Mouse (Mus musculus) cerebellum, adult 2 months (tissue): ENCODE data around the gene Oard1. TPM values are rescaled to one million over a fixed set of nuclear protein-coding genes. Genes with fewer than 3 reads are reported as not detected.

Experiments used
- DNase-seq, 2 experiments: peaks; one replicate each; pipeline ENCODE4 v3.0.0; 2021
- H3K27ac ChIP-seq: fragments of 200-500 bp; 2 replicates; pipeline ENCODE4 v1.5.1; 2012; ENCODE audit warnings: low read length, control low read depth, inconsistent platforms; ENCODE audit not compliant: insufficient read depth
- H3K27me3 ChIP-seq: fragments of 200-500 bp; 2 replicates; pipeline ENCODE4 v1.6.1; 2012; ENCODE audit warnings: inconsistent platforms, mild to moderate bottlenecking, low read length, moderate library complexity; ENCODE audit not compliant: control insufficient read depth, insufficient read depth
- H3K4me1 ChIP-seq: fragments of 200-500 bp; 2 replicates; pipeline ENCODE4 v1.6.1; 2011; ENCODE audit warnings: low read length; ENCODE audit not compliant: control insufficient read depth, insufficient read depth
- H3K4me3 ChIP-seq: fragments of 200-500 bp; replicated peaks from 2 replicates; pipeline ENCODE3; 2011; ENCODE audit warnings: mild to moderate bottlenecking, low read depth, low read length, control low read depth; ENCODE audit not compliant: insufficient read depth
- CTCF ChIP-seq: fragments of 200-500 bp; IDR thresholded peaks from 2 replicates; pipeline ENCODE4 v1.5.1; 2011; ENCODE audit warnings: low read depth, mild to moderate bottlenecking, control low read depth, low read length, moderate library complexity, borderline replicate concordance; ENCODE audit not compliant: insufficient read depth
- POLR2A ChIP-seq: fragments of 200-500 bp; IDR thresholded peaks from 2 replicates; pipeline ENCODE4 v1.6.1; 2011; ENCODE audit warnings: low read length, control low read depth, borderline replicate concordance; ENCODE audit not compliant: insufficient read depth
- WGBS: fragments of 180-500 bp; shearing (Covaris S2); methylation state at CpG from one replicate; pipeline ENCODE4 v1.1.7; 2018; 5-methylcytosine and 5-hydroxymethylcytosine counted together
- polyA plus RNA-seq: library from polyadenylated mRNA; depleted of rRNA; stranded (reverse); fragments of >200 nt; gene quantifications from 2 replicates; pipeline ENCODE4 v1.2.3, GENCODE M21; 2012; rRNA removed

Oard1 gene
- polyA plus RNA-seq, 1 experiment, result 27.4 TPM

DNA sequence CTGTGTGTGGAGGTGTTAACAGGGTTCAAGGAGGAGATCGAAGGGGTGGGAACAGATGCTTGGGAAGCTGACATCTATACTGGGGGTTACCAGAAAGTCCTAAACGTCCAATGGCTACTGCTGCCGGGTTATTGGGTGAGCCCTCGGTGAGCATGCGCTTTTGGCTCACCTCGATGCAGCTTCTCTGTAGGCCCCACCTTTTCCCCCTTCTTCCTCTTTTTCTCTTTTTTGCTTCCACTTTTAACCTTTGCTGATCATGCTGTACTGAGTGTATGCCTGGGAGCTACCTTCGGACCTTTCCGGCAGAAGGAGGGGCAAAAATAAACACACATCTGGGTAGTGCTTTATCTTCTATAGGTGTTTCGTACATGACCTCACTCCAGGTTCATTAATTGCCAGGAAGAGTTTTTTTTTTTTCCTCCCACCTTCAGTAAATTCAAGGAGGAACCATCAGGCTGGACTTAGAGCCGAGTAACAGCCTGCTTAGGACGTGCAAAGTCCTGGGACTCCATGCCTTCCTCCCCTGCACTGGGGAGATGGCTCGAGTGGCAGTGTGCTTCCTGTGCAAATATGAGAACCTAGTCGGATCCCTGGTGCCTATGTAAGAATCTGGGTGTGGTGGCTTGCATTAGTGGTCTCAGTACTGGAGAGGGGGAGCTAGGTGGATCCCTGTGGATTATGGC lies 48.3 kb downstream of the Oard1 start:
- WGBS, result 87% methylated on average over 13 of the region's 13 CpGs
- no peak for DNase-seq
- Histone ChIP-seq H3K27me3 (no peaks in the 10 kb centered on the region), H3K27ac (no peak overlapping the region), H3K4me1 (no peaks in the 10 kb centered on the region), H3K4me3 (no peak overlapping the region)
- no peak for TF ChIP-seq CTCF
- no peak for TF ChIP-seq POLR2A

DNA sequence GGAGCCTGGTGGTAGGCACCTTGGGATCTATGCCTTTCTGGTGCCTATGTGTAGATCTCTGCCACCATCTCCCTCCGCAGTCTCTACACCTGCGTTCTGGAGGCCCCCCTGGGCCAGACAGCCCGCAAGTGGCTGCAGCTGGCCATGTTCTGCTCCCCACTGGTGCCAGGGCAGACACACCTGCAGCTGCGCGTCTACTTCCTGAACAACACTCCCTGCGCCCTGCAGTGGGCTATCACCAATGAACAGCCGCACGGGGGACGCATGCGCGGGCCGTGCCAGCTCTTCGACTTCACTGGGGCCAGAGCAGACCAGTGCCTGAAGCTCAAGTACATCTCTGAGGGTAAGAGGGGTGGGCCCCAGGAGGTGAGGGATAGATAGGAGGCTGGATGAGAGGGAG lies 52.3 kb downstream of the Oard1 start:
- Histone ChIP-seq H3K27ac (no peak overlapping the region), H3K27me3 (no peaks in the 10 kb centered on the region), H3K4me3 (no peak overlapping the region), H3K4me1 (no peaks in the 10 kb centered on the region)
- TF ChIP-seq POLR2A (no peak), CTCF (no peak)
- no peak for DNase-seq
- WGBS, result 92% methylated on average over 13 of the region's 13 CpGs

- WGBS, result 95% methylated on average over 4 of the region's 4 CpGs
Measured at GRCm38 (mm10) chr17:48463391-48463790, 53.6 kb downstream of the Oard1 start.

More at GRCm38 (mm10) chr17:48463391-48463790, 53.6 kb downstream of the Oard1 start:
- TF ChIP-seq CTCF (no peak), POLR2A (no peak)
- no peak for DNase-seq
- no peaks in the 10 kb centered on the region; the same call in 1 of the 2 replicates for H3K4me1 ChIP-seq
- H3K27me3 ChIP-seq, result no peaks in the 10 kb centered on the region
- H3K27ac ChIP-seq, result no peak overlapping the region
- H3K4me3 ChIP-seq, result no peak overlapping the region

Other genes with a start within 250 kb of the Oard1 start
- 0.07 TPM in 1 of 2 replicates, not detected in the other for gene A530064D06Rik, start 242.7 kb upstream of the Oard1 start, polyA plus RNA-seq
- gene Trem1, start 177.2 kb upstream of the Oard1 start, polyA plus RNA-seq, result 0.03 and 0.05 TPM in 2 replicates
- not detected in 2 replicates for gene Trem3, start 162.2 kb upstream of the Oard1 start, polyA plus RNA-seq
- 0.21 TPM in 1 of 2 replicates, not detected in the other for gene Treml4, start 145.7 kb upstream of the Oard1 start, polyA plus RNA-seq
- 0.25 TPM in 2 replicates for gene Treml2, start 110.5 kb upstream of the Oard1 start, polyA plus RNA-seq
- gene B430306N03Rik, start 93.9 kb upstream of the Oard1 start, polyA plus RNA-seq, result 0.02 and 0.11 TPM in 2 replicates
- 8.6 and 12.2 TPM in 2 replicates for gene Trem2, start 63.6 kb upstream of the Oard1 start, polyA plus RNA-seq
- 0.11 and 0.27 TPM in 2 replicates for gene Treml1, start 50.1 kb upstream of the Oard1 start, polyA plus RNA-seq
- gene Nfya, start 108 bp upstream of the Oard1 start, polyA plus RNA-seq, result 20.3 and 28.1 TPM in 2 replicates
- 0.21 and 0.28 TPM in 2 replicates for gene Apobec2, start 22.9 kb downstream of the Oard1 start, polyA plus RNA-seq
- gene Tspo2, start 41.5 kb downstream of the Oard1 start, polyA plus RNA-seq, result 0.43 and 0.60 TPM in 2 replicates
- gene Unc5cl, start 44.9 kb downstream of the Oard1 start, polyA plus RNA-seq, result 0.16 and 0.19 TPM in 2 replicates